Comparison of ENCODE assay signal across 20 mouse cellular contexts in genomic region chr10:26243203-26243602, GRCm38 (mm10). TPM values are rescaled to one million over a fixed set of nuclear protein-coding genes. Genes with fewer than 3 reads are reported as not detected.
"Had no signal": no experiment of that assay in that cellular context is flagged by ENCODE, and none has a peak within 500 bp of the region (broad histone marks: within the 10 kb centered on the region; RNA-seq: fewer than 3 reads in every experiment).

No protein-coding gene starts in this region.

- H3K4me3 ChIP-seq: liver, embryonic 13.5 days; liver, embryonic 15.5 days; lung, embryonic 15.5 days; megakaryocyte, embryonic 14.5 days; midbrain, embryonic 13.5 days; midbrain, embryonic 15.5 days; neural tube, embryonic 12.5 days; stomach, embryonic 15.5 days had no signal

- H3K4me2 ChIP-seq: liver, embryonic 13.5 days; liver, embryonic 15.5 days; lung, embryonic 15.5 days; midbrain, embryonic 11.5 days; midbrain, embryonic 13.5 days; midbrain, embryonic 15.5 days; neural tube, embryonic 12.5 days; stomach, embryonic 15.5 days had no signal

- H3K9ac ChIP-seq: liver, embryonic 13.5 days; liver, embryonic 15.5 days; liver, postnatal 0 days; lung, embryonic 15.5 days; midbrain, embryonic 13.5 days; midbrain, embryonic 15.5 days; neural tube, embryonic 12.5 days; stomach, embryonic 15.5 days had no signal

- H3K4me1 ChIP-seq: liver, embryonic 13.5 days; liver, embryonic 15.5 days; megakaryocyte, embryonic 14.5 days; midbrain, embryonic 15.5 days; neural tube, embryonic 12.5 days; stomach, embryonic 15.5 days had no signal

- H3K27me3 ChIP-seq: liver, embryonic 13.5 days; liver, embryonic 15.5 days; lung, embryonic 15.5 days; megakaryocyte, embryonic 14.5 days; midbrain, embryonic 13.5 days; midbrain, embryonic 15.5 days; neural tube, embryonic 12.5 days; stomach, embryonic 15.5 days had no signal

- H3K27ac ChIP-seq: liver, embryonic 13.5 days; liver, embryonic 15.5 days; lung, embryonic 15.5 days; macrophage; midbrain, embryonic 13.5 days; midbrain, embryonic 15.5 days; neural tube, embryonic 12.5 days; stomach, embryonic 15.5 days; stomach, postnatal 0 days had no signal

- H3K9me3 ChIP-seq: liver, embryonic 13.5 days; liver, embryonic 15.5 days; lung, embryonic 15.5 days; megakaryocyte, embryonic 14.5 days; midbrain, embryonic 13.5 days; midbrain, embryonic 15.5 days; neural tube, embryonic 12.5 days; stomach, embryonic 15.5 days had no signal

- DNase-seq: liver, embryonic 13.5 days; liver, postnatal 0 days; lung, adult 2 months; lung, postnatal 14 days; lung, postnatal 36 days; thymus, adult 18-20 months; thymus, postnatal 14 days; thymus, postnatal 36 days had no signal

- H3K36me3 ChIP-seq: liver, embryonic 13.5 days; liver, embryonic 15.5 days; lung, embryonic 15.5 days; midbrain, embryonic 13.5 days; midbrain, embryonic 15.5 days; neural tube, embryonic 12.5 days; stomach, embryonic 15.5 days had no signal

- ATAC-seq: liver, postnatal 0 days; lung, postnatal 0 days; midbrain, embryonic 13.5 days; midbrain, embryonic 15.5 days had no signal

RNA-seq across cellular contexts. Expression of gene Samd3, which starts 13.7 kb away (rescaled TPM):
- polyA plus RNA-seq: liver, embryonic 13.5 days; liver, embryonic 15.5 days; macrophage; neural tube, embryonic 14.5 days; stomach, embryonic 15.5 days; stomach, postnatal 0 days had no signal
